Mouse (Mus musculus) hindbrain, postnatal 0 days (tissue): ENCODE results near the gene Fndc3b. TPM values are rescaled to one million over a fixed set of nuclear protein-coding genes. Genes with fewer than 3 reads are reported as not detected.

Experiments
- ATAC-seq: fragments of 200-750 bp; cut with Nextera tagmentation; 2 replicates; pipeline ENCODE4 v1.8.0; 2017; ENCODE audit warnings: mild to moderate bottlenecking, moderate TSS enrichment, moderate library complexity
- DNase-seq: peaks from one replicate; pipeline ENCODE4 v3.0.0-alpha.2; 2015; ENCODE audit warnings: low spot score
- H3K27ac ChIP-seq: fragments of 300-500 bp; sonication (generic); 2 replicates; pipeline ENCODE4 v1.5.1; 2014; ENCODE audit warnings: mild to moderate bottlenecking
- H3K27me3 ChIP-seq: fragments of 300-500 bp; sonication (generic); 2 replicates; pipeline ENCODE4 v1.6.1; 2014; ENCODE audit warnings: low read length, mixed read lengths; ENCODE audit not compliant: insufficient read depth
- H3K36me3 ChIP-seq: fragments of 300-500 bp; sonication (generic); 2 replicates; pipeline ENCODE4 v1.6.1; 2014; ENCODE audit warnings: low read length, mixed read lengths; ENCODE audit not compliant: insufficient read depth
- H3K4me1 ChIP-seq: fragments of 300-500 bp; sonication (generic); 2 replicates; pipeline ENCODE4 v1.6.1; 2014; ENCODE audit warnings: antibody characterized with exemption, low read length, mixed read lengths; ENCODE audit not compliant: insufficient read depth
- H3K4me2 ChIP-seq: fragments of 300-500 bp; sonication (generic); 2 replicates; pipeline ENCODE4 v1.6.1; 2014; ENCODE audit warnings: low read depth, mild to moderate bottlenecking, low read length, moderate library complexity, mixed read lengths
- H3K4me3 ChIP-seq: fragments of 300-500 bp; sonication (generic); 2 replicates; pipeline ENCODE4 v1.5.1; 2014; ENCODE audit warnings: low read length
- H3K9ac ChIP-seq: fragments of 300-500 bp; sonication (generic); replicated peaks from 2 replicates; pipeline ENCODE4 v1.6.1; 2014; ENCODE audit warnings: mild to moderate bottlenecking, low read length, moderate library complexity, mixed read lengths
- H3K9me3 ChIP-seq: fragments of 300-500 bp; sonication (generic); 2 replicates; pipeline ENCODE4 v1.6.1; 2016; ENCODE audit warnings: low read length, mixed read lengths
- CTCF ChIP-seq: IDR thresholded peaks from 2 replicates; pipeline ENCODE4 v1.5.1; 2016; ENCODE audit warnings: antibody characterized with exemption, control low read depth, low read depth
- WGBS: fragments of 180-500 bp; shearing (Covaris S2); extraction: QIAGEN DNeasy Blood & Tissue Kit; methylation state at CpG from one replicate; pipeline ENCODE4 v1.1.7; 2014; 5-methylcytosine and 5-hydroxymethylcytosine counted together
- polyA plus RNA-seq: library from polyadenylated mRNA; unstranded; fragments of >200 nt; fragmentation: Nextera tagmentation; extraction: Ambion mirVana; gene quantifications from 2 replicates; pipeline ENCODE4 v1.2.1, GENCODE M21; 2015
- total RNA-seq: library from RNA; depleted of rRNA; stranded (reverse); fragments of >200 nt; gene quantifications from 2 replicates; pipeline ENCODE4 v1.2.3, GENCODE M21; 2014

The Fndc3b gene
- total and polyA plus RNA-seq, 2 experiments from 2014 or later = 4.6 to 16.0 TPM

- H3K9ac ChIP-seq = no peak overlapping the region
- ATAC-seq (no peak), DNase-seq (no peak)
- peaks cover 18% of the 10 kb centered on the region; the same call in 1 of the 2 replicates for H3K4me1 ChIP-seq
- no peaks in the 10 kb centered on the region for H3K36me3 ChIP-seq
- TF ChIP-seq CTCF = no peak
- no peaks in the 10 kb centered on the region for H3K9me3 ChIP-seq
- H3K4me3 ChIP-seq = no peak overlapping the region
- WGBS = 40% methylated on average over 8 of the region's 8 CpGs
- no peaks in the 10 kb centered on the region for H3K27me3 ChIP-seq
- peak overlapping the region; percentile 32; the same call in 1 of the 2 replicates for H3K27ac ChIP-seq
- no peak overlapping the region for H3K4me2 ChIP-seq
Observed at GRCm38 (mm10) chr3:27579229-27579628, 131.9 kb downstream of the Fndc3b start.

- H3K4me1 ChIP-seq = peaks cover 14% of the 10 kb centered on the region; the same call in 1 of the 2 replicates
- ATAC-seq = no peak
Observed at GRCm38 (mm10) chr3:27577349-27578025, 133.6 kb downstream of the Fndc3b start.

GRCm38 (mm10) chr3:27574241-27574640 lies 136.9 kb downstream of the Fndc3b start:
- no peak for TF ChIP-seq CTCF
- WGBS = 87% methylated on average over 9 of the region's 9 CpGs
- Histone ChIP-seq H3K9ac (no peak overlapping the region), H3K4me1 (0 out of 2 replicates have a peak, but pooled peaks cover under 1% of the 10 kb centered on the region), H3K4me3 (no peak overlapping the region), H3K36me3 (no peaks in the 10 kb centered on the region), H3K27me3 (no peaks in the 10 kb centered on the region), H3K9me3 (no peaks in the 10 kb centered on the region), H3K27ac (0 out of 2 replicates have a peak overlapping the region, but pooled peaks have one; percentile 59), H3K4me2 (no peak overlapping the region)
- ATAC-seq = no peak
- no peak for DNase-seq

More at GRCm38 (mm10) chr3:27577349-27578025, 133.6 kb downstream of the Fndc3b start:
- Histone ChIP-seq H3K36me3 (no peaks in the 10 kb centered on the region), H3K27ac (no peak overlapping the region), H3K9ac (no peak overlapping the region), H3K4me3 (no peak overlapping the region), H3K9me3 (no peaks in the 10 kb centered on the region), H3K4me2 (no peak overlapping the region), H3K27me3 (no peaks in the 10 kb centered on the region)
- 78% methylated on average over 10 of the region's 10 CpGs for WGBS
- TF ChIP-seq CTCF = no peak
- DNase-seq = no peak

GRCm38 (mm10) chr3:27573458-27573857 lies 137.6 kb downstream of the Fndc3b start:
- Histone ChIP-seq H3K9me3 (no peaks in the 10 kb centered on the region), H3K9ac (no peak overlapping the region), H3K36me3 (no peaks in the 10 kb centered on the region), H3K27ac (peak overlapping the region; percentile 59; the same call in 1 of the 2 replicates), H3K4me1 (no peaks in the 10 kb centered on the region), H3K27me3 (no peaks in the 10 kb centered on the region), H3K4me2 (no peak overlapping the region), H3K4me3 (no peak overlapping the region)
- no peak for TF ChIP-seq CTCF
- DNase-seq = peak; percentile 74
- WGBS = 31% methylated on average over 11 of the region's 11 CpGs
- ATAC-seq = peak; percentile 89

GRCm38 (mm10) chr3:27572305-27572704 lies 138.8 kb downstream of the Fndc3b start:
- ATAC-seq = peak; percentile 68
- WGBS = 60% methylated on average over 6 of the region's 6 CpGs
- peak; percentile 56 for DNase-seq

GRCm38 (mm10) chr3:27565314-27565713 lies 145.8 kb downstream of the Fndc3b start:
- ATAC-seq (no peak), DNase-seq (no peak)
- WGBS = 91% methylated on average over 4 of the region's 4 CpGs
- Histone ChIP-seq H3K9ac (no peak overlapping the region), H3K4me2 (no peak overlapping the region), H3K4me3 (no peak overlapping the region), H3K36me3 (no peaks in the 10 kb centered on the region), H3K4me1 (no peaks in the 10 kb centered on the region), H3K27me3 (no peaks in the 10 kb centered on the region), H3K27ac (no peak overlapping the region), H3K9me3 (no peaks in the 10 kb centered on the region)
- TF ChIP-seq CTCF = no peak

More at GRCm38 (mm10) chr3:27572305-27572704, 138.8 kb downstream of the Fndc3b start:
- Histone ChIP-seq H3K9ac (no peak overlapping the region), H3K4me2 (no peak overlapping the region), H3K27me3 (no peaks in the 10 kb centered on the region), H3K9me3 (no peaks in the 10 kb centered on the region), H3K4me3 (no peak overlapping the region), H3K36me3 (no peaks in the 10 kb centered on the region), H3K27ac (0 out of 2 replicates have a peak overlapping the region, but pooled peaks have one; percentile 59), H3K4me1 (no peaks in the 10 kb centered on the region)
- TF ChIP-seq CTCF = peak; percentile 66

GRCm38 (mm10) chr3:27563047-27563624 lies 148.0 kb downstream of the Fndc3b start:
- Histone ChIP-seq H3K4me1 (no peaks in the 10 kb centered on the region), H3K9me3 (no peaks in the 10 kb centered on the region), H3K9ac (no peak overlapping the region), H3K4me3 (no peak overlapping the region), H3K27ac (no peak overlapping the region), H3K36me3 (no peaks in the 10 kb centered on the region), H3K4me2 (no peak overlapping the region), H3K27me3 (no peaks in the 10 kb centered on the region)
- ATAC-seq (no peak), DNase-seq (no peak)
- 96% methylated on average over 5 of the region's 5 CpGs for WGBS
- no peak for TF ChIP-seq CTCF
